In genomic region chr11:51470383-51471144, GRCm38 (mm10) we compare ENCODE assay signal across 10 mouse cellular contexts.
DNase-seq lines count a peak whose midpoint lies in the region; ATAC-seq and TF ChIP-seq lines count a peak whose summit lies in the region.
"Had no signal": no experiment of that assay in that cellular context is flagged by ENCODE, and none has a peak within 500 bp of the region (broad histone marks: within the 10 kb centered on the region; RNA-seq: fewer than 3 reads in every experiment).

No protein-coding gene starts in this region.

- no peak overlapping the region for H3K4me3 ChIP-seq in gastrocnemius, adult 2 months
- peak overlapping the region; percentile 28 for H3K4me3 ChIP-seq in megakaryocyte, embryonic 14.5 days (replicated peaks)
- H3K4me3 ChIP-seq in midbrain, embryonic 10.5 days: no peak overlapping the region

- H3K27me3 ChIP-seq in megakaryocyte, embryonic 14.5 days (replicated peaks): peaks cover 39% of the 10 kb centered on the region
- no peaks in the 10 kb centered on the region for H3K27me3 ChIP-seq in midbrain, embryonic 10.5 days (ENCODE audit: low read depth, poor library complexity, severe bottlenecking)

- no peaks in the 10 kb centered on the region for H3K36me3 ChIP-seq in megakaryocyte, embryonic 14.5 days (replicated peaks; ENCODE audit: low read length)
- H3K36me3 ChIP-seq in midbrain, embryonic 10.5 days: no peaks in the 10 kb centered on the region

- peak; percentile 14 for DNase-seq in gastrocnemius, adult 2 months
- DNase-seq in gastrocnemius, postnatal 25 days: no peak
- peak; percentile 36 for DNase-seq in midbrain, embryonic 10.5 days (ENCODE audit: low spot score)
- DNase-seq in thymus, adult 18-20 months: no peak
- no peak for DNase-seq in right cerebral cortex, postnatal 14 days
- DNase-seq: heart, postnatal 36 days had no signal

- 42% methylated on average over 17 of the region's 17 CpGs for WGBS in midbrain, embryonic 10.5 days

- no peak overlapping the region for H3K27ac ChIP-seq in gastrocnemius, adult 2 months
- H3K27ac ChIP-seq in midbrain, embryonic 10.5 days (replicated peaks): peak overlapping the region; percentile 39; the same call in 1 of the 2 replicates
- H3K27ac ChIP-seq: liver, embryonic 14.5 days had no signal

- intact Hi-C loops in gastrocnemius, adult 2 months (cut with DNase I): no loop called here

- ATAC-seq in megakaryocyte, adult 5-6 weeks (ENCODE audit: poor library complexity, severe bottlenecking): no peak
- ATAC-seq in inflammation-experienced regulatory T-cells, adult 6 months: no peak

- no peaks in the 10 kb centered on the region for H3K4me1 ChIP-seq in megakaryocyte, embryonic 14.5 days
- peaks cover 38% of the 10 kb centered on the region for H3K4me1 ChIP-seq in midbrain, embryonic 10.5 days

- TF ChIP-seq CTCF in gastrocnemius, adult 2 months (IDR thresholded peaks at IDR 0.05): no peak

- no peaks in the 10 kb centered on the region for H3K9me3 ChIP-seq in megakaryocyte, embryonic 14.5 days
- H3K9me3 ChIP-seq in midbrain, embryonic 10.5 days (replicated peaks): no peaks in the 10 kb centered on the region

Comparison
In these comparisons a context has a peak if more than half of its experiments do, and no peak if none do; other contexts are left out.
1. DNase-seq: peak in gastrocnemius, adult 2 months (single experiment) and midbrain, embryonic 10.5 days (single experiment); none in gastrocnemius, postnatal 25 days (single experiment), thymus, adult 18-20 months (0 of 2) and right cerebral cortex, postnatal 14 days (single experiment).